Mouse (Mus musculus) liver, embryonic 14.5 days (tissue): ENCODE measurements around the gene Hormad1.

ENCODE experiments used
- CTCF ChIP-seq: IDR thresholded peaks from 2 replicates; pipeline ENCODE4 v1.5.1; 2016; ENCODE audit warnings: antibody characterized with exemption, low read depth, control low read depth
- EP300 ChIP-seq: IDR thresholded peaks from 2 replicates; pipeline ENCODE4 v1.6.1; 2016; ENCODE audit warnings: antibody characterized with exemption, low read depth

- TF ChIP-seq CTCF (no peak), EP300 (peak; percentile 19; the same call in 1 of the 2 replicates)
Measured at GRCm38 (mm10) chr3:95526111-95526510, 33.4 kb upstream of the Hormad1 start.
